Mouse (Mus musculus): ENCODE measurements around the gene Cars2. TPM values are rescaled to one million over a fixed set of nuclear protein-coding genes. Genes with fewer than 3 reads are reported as not detected.
"Not testable (repeated sequence)": the region's sequence is repeated elsewhere in the genome, so short reads cannot be mapped to it uniquely, and the experiment has no call there.

Cars2 gene
- polyA plus RNA-seq, 1 experiment, result 84.8 TPM

DNA sequence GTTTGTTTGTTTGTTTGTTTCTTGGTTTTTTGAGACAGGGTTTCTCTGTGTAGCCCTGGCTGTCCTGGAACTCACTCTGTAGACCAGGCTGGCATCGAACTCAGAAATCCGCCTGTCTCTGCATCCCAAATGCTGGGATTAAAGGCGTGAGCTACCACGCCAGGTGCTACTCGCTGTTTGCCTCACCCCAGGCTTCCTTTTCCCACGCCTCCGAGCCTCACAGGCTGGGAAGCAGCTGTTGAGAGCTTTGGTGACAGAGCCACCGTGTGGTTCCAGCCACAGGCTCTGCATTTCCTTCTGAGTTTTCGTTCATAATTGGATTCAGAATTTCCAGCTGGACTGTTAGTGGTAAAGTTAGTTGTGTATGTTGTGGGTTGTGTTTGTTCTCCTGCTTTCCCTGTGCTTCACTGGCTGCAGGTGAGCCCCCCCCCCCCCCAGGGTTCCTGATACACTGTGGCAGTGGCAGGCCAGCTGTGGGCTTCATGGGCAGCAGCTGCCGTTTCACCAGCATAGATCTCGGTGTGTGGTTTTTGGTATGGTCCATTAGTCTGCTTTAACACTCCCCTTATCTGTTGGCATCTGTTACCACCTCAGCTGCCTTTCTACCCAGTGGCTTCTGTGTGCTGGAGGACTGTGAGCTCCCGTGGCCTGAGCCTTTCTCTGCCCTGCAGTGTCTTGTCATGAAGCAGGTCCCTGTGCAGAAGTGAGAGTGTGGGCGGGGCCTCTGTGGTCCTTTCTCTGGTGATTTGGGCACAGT is 46.9 kb downstream of the Cars2 start:
- WGBS, result 18% methylated on average over 13 of the region's 13 CpGs
- TF ChIP-seq CTCF (IDR thresholded peaks at IDR 0.05; ENCODE audit: borderline replicate concordance, control insufficient read depth, extremely low read depth, insufficient read depth, low read length, poor library complexity), result no peak
- TF ChIP-seq POLR2A (IDR thresholded peaks at IDR 0.05; ENCODE audit: control insufficient read depth, extremely low read depth, insufficient read depth, low read length, poor library complexity), result no peak
- no peak overlapping the region for H3K27ac ChIP-seq (ENCODE audit: control insufficient read depth, insufficient read depth, low read length)
- H3K36me3 ChIP-seq (ENCODE audit: control insufficient read depth, insufficient read depth, low read length), result peaks cover 39% of the 10 kb centered on the region
- no peak for DNase-seq
- H3K27me3 ChIP-seq (ENCODE audit: control insufficient read depth, insufficient read depth, low read length), result no peaks in the 10 kb centered on the region
- no peak overlapping the region for H3K4me3 ChIP-seq (ENCODE audit: control insufficient read depth, insufficient read depth, low read length)
- peaks cover 34% of the 10 kb centered on the region for H3K4me1 ChIP-seq (replicated peaks; ENCODE audit: control insufficient read depth, insufficient read depth, low read length)

- peaks cover 34% of the 10 kb centered on the region for H3K4me1 ChIP-seq (replicated peaks; ENCODE audit: control insufficient read depth, insufficient read depth, low read length)
- peak; percentile 34 for DNase-seq
- H3K27me3 ChIP-seq (ENCODE audit: control insufficient read depth, insufficient read depth, low read length), result no peaks in the 10 kb centered on the region
- 17% methylated on average over 4 of the region's 4 CpGs for WGBS
- no peak overlapping the region for H3K4me3 ChIP-seq (ENCODE audit: control insufficient read depth, insufficient read depth, low read length)
- H3K27ac ChIP-seq (ENCODE audit: control insufficient read depth, insufficient read depth, low read length), result no peak overlapping the region
- peaks cover 10% of the 10 kb centered on the region for H3K36me3 ChIP-seq (ENCODE audit: control insufficient read depth, insufficient read depth, low read length)
- no peak for TF ChIP-seq CTCF (IDR thresholded peaks at IDR 0.05; ENCODE audit: borderline replicate concordance, control insufficient read depth, extremely low read depth, insufficient read depth, low read length, poor library complexity)
- TF ChIP-seq POLR2A (IDR thresholded peaks at IDR 0.05; ENCODE audit: control insufficient read depth, extremely low read depth, insufficient read depth, low read length, poor library complexity), result no peak
These were observed 51.6 kb downstream of the Cars2 start for GRCm38 (mm10) chr8:11498786-11499485.

DNA sequence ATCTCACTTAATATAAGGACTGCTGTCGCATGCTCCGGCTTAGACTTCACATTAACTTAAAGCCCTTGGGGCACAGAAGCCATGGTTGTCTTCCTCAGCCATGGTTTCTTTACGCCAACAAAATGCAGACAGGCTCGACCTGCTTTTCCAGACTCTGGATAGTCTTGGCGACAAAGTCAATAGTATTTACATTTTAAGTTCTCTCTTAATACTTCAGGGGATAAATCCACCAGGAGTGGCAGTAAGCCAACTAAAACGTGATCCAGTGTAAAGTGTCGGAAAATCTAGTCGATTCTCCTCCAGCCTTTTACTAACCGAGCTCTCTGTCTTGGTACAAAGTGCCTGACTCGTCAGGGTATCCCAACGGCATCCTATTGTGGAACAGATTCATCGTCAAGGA is 52.3 kb downstream of the Cars2 start:
- no peak for DNase-seq
- TF ChIP-seq POLR2A (IDR thresholded peaks at IDR 0.05; ENCODE audit: control insufficient read depth, extremely low read depth, insufficient read depth, low read length, poor library complexity) (no peak), CTCF (IDR thresholded peaks at IDR 0.05; ENCODE audit: borderline replicate concordance, control insufficient read depth, extremely low read depth, insufficient read depth, low read length, poor library complexity) (no peak)
- 66% methylated on average over 12 of the region's 12 CpGs for WGBS
- H3K27ac ChIP-seq (ENCODE audit: control insufficient read depth, insufficient read depth, low read length), result no peak overlapping the region
- no peak overlapping the region for H3K4me3 ChIP-seq (ENCODE audit: control insufficient read depth, insufficient read depth, low read length)
- peaks cover 7% of the 10 kb centered on the region for H3K36me3 ChIP-seq (ENCODE audit: control insufficient read depth, insufficient read depth, low read length)
- peaks cover 28% of the 10 kb centered on the region for H3K4me1 ChIP-seq (replicated peaks; ENCODE audit: control insufficient read depth, insufficient read depth, low read length)
- no peaks in the 10 kb centered on the region for H3K27me3 ChIP-seq (ENCODE audit: control insufficient read depth, insufficient read depth, low read length)

DNA sequence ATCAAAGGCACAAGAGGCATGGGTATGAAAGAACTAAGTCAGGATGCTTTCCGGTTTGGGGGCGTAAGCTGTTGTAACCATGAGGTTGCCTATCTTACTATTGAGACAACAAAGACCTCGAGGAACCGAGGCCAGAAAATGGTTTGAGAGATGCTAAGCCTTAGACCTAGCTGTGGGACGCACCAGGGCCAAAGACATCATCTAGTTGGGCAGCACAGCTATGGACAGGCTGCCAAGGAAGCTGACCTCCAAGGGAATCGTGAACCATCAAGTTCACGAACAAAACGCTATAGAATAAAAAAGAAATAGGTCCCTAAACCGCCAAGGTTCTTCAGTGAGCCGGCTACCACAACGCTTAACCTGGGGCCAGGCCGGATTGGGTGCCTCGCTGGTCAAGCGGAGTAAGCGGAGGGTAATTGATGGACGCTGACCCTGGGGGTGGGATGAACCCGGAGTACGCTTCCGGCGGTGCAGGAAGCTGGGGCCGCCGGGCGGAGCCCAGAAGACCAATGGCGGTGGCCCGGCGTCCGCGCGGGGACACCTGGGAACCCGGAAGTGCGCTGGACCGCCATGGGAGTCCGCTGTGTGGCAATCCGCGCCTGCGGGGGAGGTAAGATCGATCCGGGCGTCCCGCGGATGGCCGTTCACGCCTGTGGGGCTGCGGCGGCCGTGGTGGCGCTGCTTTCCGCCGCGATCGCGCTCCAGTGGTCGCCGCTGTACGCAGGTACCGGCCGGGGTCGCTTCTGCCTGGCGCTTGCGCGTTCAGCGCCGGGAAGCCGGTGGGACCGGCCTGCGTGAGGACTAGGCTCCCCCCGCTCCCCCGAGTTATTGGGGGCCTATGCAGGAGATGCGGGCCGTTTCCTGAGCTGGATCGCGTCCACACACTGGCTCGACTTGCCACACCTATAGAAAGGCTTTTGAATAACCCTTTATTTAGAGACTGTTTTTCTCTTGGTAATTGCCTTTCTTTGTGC is 53.3 kb downstream of the Cars2 start, which contains the start of gene Naxd:
Gene Naxd, plus strand, starts transcription at position 490 of the 974 bp plus-strand sequence.
- H3K27ac ChIP-seq (ENCODE audit: control insufficient read depth, insufficient read depth, low read length), result no peak within 1 kb of the TSS
- TF ChIP-seq CTCF (IDR thresholded peaks at IDR 0.05; ENCODE audit: borderline replicate concordance, control insufficient read depth, extremely low read depth, insufficient read depth, low read length, poor library complexity) (no peak), POLR2A (IDR thresholded peaks at IDR 0.05; ENCODE audit: control insufficient read depth, extremely low read depth, insufficient read depth, low read length, poor library complexity) (0 out of 2 replicates have a peak, but pooled peaks have one; percentile 39)
- H3K36me3 ChIP-seq (ENCODE audit: control insufficient read depth, insufficient read depth, low read length), result no peaks in the 10 kb centered on the region; the same call in 1 of the 2 replicates
- peak; percentile 89 for DNase-seq
- peak within 1 kb of the TSS; percentile 71 for H3K4me3 ChIP-seq (ENCODE audit: control insufficient read depth, insufficient read depth, low read length)
- 4% methylated on average over 72 of the region's 73 CpGs for WGBS
- no peaks in the 10 kb centered on the region for H3K27me3 ChIP-seq (ENCODE audit: control insufficient read depth, insufficient read depth, low read length)
- peaks cover 26% of the 10 kb centered on the region for H3K4me1 ChIP-seq (replicated peaks; ENCODE audit: control insufficient read depth, insufficient read depth, low read length)

- not testable (repeated sequence) for H3K4me1 ChIP-seq (replicated peaks; ENCODE audit: control insufficient read depth, insufficient read depth, low read length); H3K4me3 ChIP-seq (ENCODE audit: control insufficient read depth, insufficient read depth, low read length); DNase-seq; H3K27ac ChIP-seq (ENCODE audit: control insufficient read depth, insufficient read depth, low read length); H3K36me3 ChIP-seq (ENCODE audit: control insufficient read depth, insufficient read depth, low read length); H3K27me3 ChIP-seq (ENCODE audit: control insufficient read depth, insufficient read depth, low read length)
- 91% methylated on average over 2 of the region's 2 CpGs for WGBS
These were observed 58.2 kb downstream of the Cars2 start for GRCm38 (mm10) chr8:11492340-11492739.

GRCm38 (mm10) chr8:11487229-11487628 is 63.4 kb downstream of the Cars2 start:
- Histone ChIP-seq H3K4me1 (replicated peaks; ENCODE audit: control insufficient read depth, insufficient read depth, low read length) (no peaks in the 10 kb centered on the region), H3K27ac (ENCODE audit: control insufficient read depth, insufficient read depth, low read length) (no peak overlapping the region), H3K27me3 (ENCODE audit: control insufficient read depth, insufficient read depth, low read length) (no peaks in the 10 kb centered on the region), H3K36me3 (ENCODE audit: control insufficient read depth, insufficient read depth, low read length) (no peaks in the 10 kb centered on the region), H3K4me3 (ENCODE audit: control insufficient read depth, insufficient read depth, low read length) (no peak overlapping the region)
- DNase-seq, result no peak
- 60% methylated on average over 4 of the region's 4 CpGs for WGBS
- no peak for TF ChIP-seq POLR2A (IDR thresholded peaks at IDR 0.05; ENCODE audit: control insufficient read depth, extremely low read depth, insufficient read depth, low read length, poor library complexity)
- TF ChIP-seq CTCF (IDR thresholded peaks at IDR 0.05; ENCODE audit: borderline replicate concordance, control insufficient read depth, extremely low read depth, insufficient read depth, low read length, poor library complexity), result no peak

All from thymus, adult 2 months (tissue).